Mouse (Mus musculus) midbrain, postnatal 0 days (tissue): ENCODE measurements around the gene Dnmbp. TPM values are rescaled to one million over a fixed set of nuclear protein-coding genes. Genes with fewer than 3 reads are reported as not detected.

Experiments
- ATAC-seq: fragments of 200-750 bp; cut with Nextera tagmentation; 2 replicates; pipeline ENCODE4 v1.8.0; 2017; ENCODE audit warnings: moderate number of reproducible peaks, mild to moderate bottlenecking, moderate TSS enrichment, moderate library complexity; ENCODE audit not compliant: low FRiP score
- DNase-seq: peaks from one replicate; pipeline ENCODE4 v3.0.0-alpha.2; 2015; ENCODE audit warnings: low spot score
- H3K27ac ChIP-seq: fragments of 300-500 bp; sonication (generic); 2 replicates; pipeline ENCODE4 v1.5.1; 2014; ENCODE audit warnings: low read depth, mild to moderate bottlenecking, low read length, mixed read lengths
- H3K27me3 ChIP-seq: fragments of 300-500 bp; sonication (generic); 2 replicates; pipeline ENCODE4 v1.6.1; 2014; ENCODE audit warnings: low read length, control low read depth, mixed read lengths; ENCODE audit not compliant: insufficient read depth
- H3K36me3 ChIP-seq: fragments of 300-500 bp; sonication (generic); 2 replicates; pipeline ENCODE4 v1.6.1; 2014; ENCODE audit warnings: low read length, control low read depth, mixed read lengths; ENCODE audit not compliant: insufficient read depth
- H3K4me1 ChIP-seq: fragments of 300-500 bp; sonication (generic); 2 replicates; pipeline ENCODE4 v1.6.1; 2014; ENCODE audit warnings: mild to moderate bottlenecking, control low read depth, antibody characterized with exemption, low read length, mixed read lengths; ENCODE audit not compliant: insufficient read depth
- H3K4me2 ChIP-seq: fragments of 300-500 bp; sonication (generic); 2 replicates; pipeline ENCODE4 v1.6.1; 2014; ENCODE audit warnings: low read depth, mild to moderate bottlenecking, low read length, mixed read lengths; ENCODE audit not compliant: poor library complexity, severe bottlenecking
- H3K4me3 ChIP-seq: fragments of 300-500 bp; sonication (generic); 2 replicates; pipeline ENCODE4 v1.5.1; 2014; ENCODE audit warnings: low read depth, mild to moderate bottlenecking, low read length, moderate library complexity
- H3K9ac ChIP-seq: fragments of 300-500 bp; sonication (generic); replicated peaks from 2 replicates; pipeline ENCODE4 v1.6.1; 2014; ENCODE audit warnings: mild to moderate bottlenecking, low read length, moderate library complexity, mixed read lengths; ENCODE audit not compliant: poor library complexity, severe bottlenecking
- H3K9me3 ChIP-seq: fragments of 300-500 bp; sonication (generic); 2 replicates; pipeline ENCODE4 v1.6.1; 2016; ENCODE audit warnings: low read length, control low read depth
- CTCF ChIP-seq: IDR thresholded peaks from 2 replicates; pipeline ENCODE4 v1.5.1; 2016; ENCODE audit warnings: antibody characterized with exemption, mild to moderate bottlenecking
- WGBS: fragments of 180-500 bp; shearing (Covaris S2); extraction: QIAGEN DNeasy Blood & Tissue Kit; methylation state at CpG from one replicate; pipeline ENCODE4 v1.1.7; 2014; 5-methylcytosine and 5-hydroxymethylcytosine counted together
- polyA plus RNA-seq: library from polyadenylated mRNA; unstranded; fragments of >200 nt; fragmentation: Nextera tagmentation; extraction: Ambion mirVana; gene quantifications from 2 replicates; pipeline ENCODE4 v1.2.1, GENCODE M21; 2015
- total RNA-seq: library from RNA; depleted of rRNA; stranded (reverse); fragments of >200 nt; gene quantifications from 2 replicates; pipeline ENCODE4 v1.2.3, GENCODE M21; 2014

The Dnmbp gene
- total and polyA plus RNA-seq, 2 experiments from 2014 or later = 5.6 to 11.7 TPM

DNA sequence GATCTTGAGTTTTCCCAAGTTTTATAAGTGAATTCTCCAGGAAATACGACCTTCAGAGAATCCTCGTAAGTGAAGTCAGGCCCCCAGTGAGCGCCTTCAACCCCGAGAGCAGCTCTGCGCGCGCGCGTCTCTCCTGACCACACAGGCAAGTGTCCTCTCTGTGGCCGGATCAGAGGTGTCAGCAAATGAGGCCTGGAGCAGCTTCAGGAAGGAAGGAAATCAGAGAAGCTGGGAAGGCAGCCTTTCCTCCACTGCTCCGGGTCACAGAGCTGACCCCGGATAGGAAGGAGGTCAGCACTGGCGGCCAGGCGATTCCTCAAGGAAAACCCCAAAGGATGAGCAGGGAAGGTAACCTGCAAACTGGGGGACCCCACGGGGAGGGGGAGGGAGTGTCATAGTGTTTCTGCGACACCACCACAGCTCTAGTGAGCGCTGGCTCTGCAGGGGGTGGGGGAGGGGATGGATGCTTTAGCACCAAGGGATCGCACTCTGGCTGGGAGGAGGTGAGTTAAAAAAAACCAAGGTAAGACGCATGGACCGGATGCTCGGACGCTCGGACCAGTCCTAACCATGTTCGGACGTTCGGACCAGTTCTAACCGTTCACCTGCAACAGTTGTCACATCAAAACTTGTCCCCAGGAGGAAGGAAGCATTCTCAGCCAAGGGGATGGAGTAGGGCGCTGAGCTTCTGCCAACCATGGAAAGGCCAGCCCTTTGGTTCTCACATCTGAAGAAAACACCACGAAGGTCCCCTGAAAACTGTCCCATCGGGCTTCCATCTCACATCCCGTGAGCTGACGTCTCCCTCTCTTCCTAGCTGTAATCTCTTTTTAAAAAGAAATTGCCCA, 19.3 kb downstream of the Dnmbp start:
- Histone ChIP-seq H3K27me3 (no peaks in the 10 kb centered on the region), H3K4me2 (peak overlapping the region; percentile 28), H3K27ac (no peak overlapping the region), H3K4me3 (no peak overlapping the region), H3K9ac (no peak overlapping the region), H3K9me3 (no peaks in the 10 kb centered on the region), H3K4me1 (no peaks in the 10 kb centered on the region), H3K36me3 (no peaks in the 10 kb centered on the region)
- ATAC-seq (no peak), DNase-seq (no peak)
- WGBS = 28% methylated on average over 32 of the region's 32 CpGs
- TF ChIP-seq CTCF = no peak

DNA sequence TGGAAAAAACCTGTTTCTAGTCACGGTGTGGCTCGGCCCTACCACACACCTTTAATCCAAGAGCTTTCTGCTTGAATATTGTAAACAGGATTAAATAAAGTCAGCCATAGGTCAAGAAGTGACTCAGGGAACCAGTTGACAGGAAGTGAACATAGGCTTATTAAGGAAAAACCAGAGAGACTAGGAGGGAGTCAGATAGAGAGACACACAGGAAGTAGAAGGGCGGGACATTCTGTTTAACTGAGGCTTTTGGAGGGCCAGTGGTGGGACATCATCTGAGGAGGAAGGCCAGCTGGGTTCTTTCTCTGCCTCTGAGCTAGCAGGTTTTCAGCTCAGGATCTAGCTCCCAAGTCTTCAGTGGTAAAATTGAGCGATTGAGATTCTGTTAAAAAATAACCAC, 20.1 kb downstream of the Dnmbp start:
- Histone ChIP-seq H3K27ac (no peak overlapping the region), H3K4me2 (no peak overlapping the region), H3K36me3 (no peaks in the 10 kb centered on the region), H3K27me3 (no peaks in the 10 kb centered on the region), H3K4me3 (no peak overlapping the region), H3K4me1 (no peaks in the 10 kb centered on the region), H3K9ac (no peak overlapping the region), H3K9me3 (no peaks in the 10 kb centered on the region)
- DNase-seq = no peak
- no peak for ATAC-seq
- 92% methylated on average over 4 of the region's 4 CpGs for WGBS
- no peak for TF ChIP-seq CTCF

DNA sequence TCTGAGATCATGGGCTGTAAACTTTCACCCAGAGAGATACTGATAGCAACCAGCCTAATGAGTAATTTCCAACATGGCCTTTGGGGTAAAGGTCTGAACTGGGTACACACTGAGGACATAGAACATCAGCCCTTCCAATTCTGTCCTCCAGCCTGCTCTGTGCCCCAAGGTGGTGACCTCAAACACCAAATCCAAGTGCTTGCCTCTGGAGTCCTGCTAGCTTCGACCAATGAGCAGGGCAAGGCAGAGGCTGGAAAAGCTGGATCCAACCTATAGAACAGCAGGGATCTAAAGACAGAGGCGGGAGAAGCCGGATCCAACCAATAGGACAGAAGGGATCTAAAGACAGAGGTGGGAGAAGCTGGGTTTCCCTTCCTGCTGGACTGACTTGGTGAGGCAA, 21.2 kb downstream of the Dnmbp start:
- ATAC-seq (no peak), DNase-seq (no peak)
- H3K4me3 ChIP-seq = no peak overlapping the region

DNA sequence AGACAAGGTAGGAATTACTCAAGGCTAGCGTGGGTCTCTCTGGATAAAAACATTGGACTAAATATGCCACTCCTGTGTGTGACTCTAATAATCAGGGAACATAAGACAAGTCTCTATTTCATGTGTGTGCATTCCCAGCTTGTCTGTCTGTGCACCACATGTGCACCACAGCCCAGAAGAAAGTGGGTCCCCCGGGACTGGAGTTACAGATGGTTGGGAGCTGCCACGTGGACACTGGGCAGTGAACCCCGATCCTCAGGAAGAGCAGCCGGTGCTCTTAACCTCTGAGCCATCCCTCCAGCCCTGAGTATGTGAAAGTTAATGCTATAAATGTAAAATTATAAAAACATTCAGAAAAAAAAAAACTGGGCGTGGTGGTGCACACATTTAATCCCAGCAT, 22.2 kb downstream of the Dnmbp start:
- ATAC-seq = no peak
- WGBS = 90% methylated on average over 6 of the region's 6 CpGs
- no peak for TF ChIP-seq CTCF

More for the DNA sequence above, 21.2 kb downstream of the Dnmbp start:
- Histone ChIP-seq H3K9ac (no peak overlapping the region), H3K27me3 (no peaks in the 10 kb centered on the region), H3K27ac (no peak overlapping the region), H3K4me1 (no peaks in the 10 kb centered on the region), H3K4me2 (no peak overlapping the region), H3K36me3 (no peaks in the 10 kb centered on the region), H3K9me3 (no peaks in the 10 kb centered on the region)
- TF ChIP-seq CTCF = no peak
- WGBS = 83% methylated on average over 3 of the region's 3 CpGs

DNA sequence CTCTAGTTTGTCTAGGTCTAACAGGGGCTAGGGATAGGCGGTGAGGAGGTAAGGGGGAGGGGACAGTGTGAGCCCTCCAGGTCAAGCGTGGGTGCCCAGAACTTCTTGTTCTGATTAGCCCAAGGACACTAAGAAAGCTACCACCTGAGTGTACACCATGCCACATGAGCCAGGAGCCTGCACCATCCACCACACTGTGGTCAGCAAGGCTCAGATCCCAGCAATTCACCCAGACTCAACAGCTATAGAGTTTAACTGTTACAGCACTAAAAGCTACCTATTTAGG, 22.6 kb downstream of the Dnmbp start:
- WGBS = 79% methylated on average over 2 of the region's 2 CpGs
- no peak overlapping the region for H3K4me2 ChIP-seq
- ATAC-seq = no peak

More for the DNA sequence above, 22.2 kb downstream of the Dnmbp start:
- Histone ChIP-seq H3K4me1 (no peaks in the 10 kb centered on the region), H3K9me3 (no peaks in the 10 kb centered on the region), H3K36me3 (no peaks in the 10 kb centered on the region), H3K9ac (no peak overlapping the region), H3K4me2 (no peak overlapping the region), H3K27me3 (no peaks in the 10 kb centered on the region), H3K4me3 (no peak overlapping the region), H3K27ac (no peak overlapping the region)
- no peak for DNase-seq

DNA sequence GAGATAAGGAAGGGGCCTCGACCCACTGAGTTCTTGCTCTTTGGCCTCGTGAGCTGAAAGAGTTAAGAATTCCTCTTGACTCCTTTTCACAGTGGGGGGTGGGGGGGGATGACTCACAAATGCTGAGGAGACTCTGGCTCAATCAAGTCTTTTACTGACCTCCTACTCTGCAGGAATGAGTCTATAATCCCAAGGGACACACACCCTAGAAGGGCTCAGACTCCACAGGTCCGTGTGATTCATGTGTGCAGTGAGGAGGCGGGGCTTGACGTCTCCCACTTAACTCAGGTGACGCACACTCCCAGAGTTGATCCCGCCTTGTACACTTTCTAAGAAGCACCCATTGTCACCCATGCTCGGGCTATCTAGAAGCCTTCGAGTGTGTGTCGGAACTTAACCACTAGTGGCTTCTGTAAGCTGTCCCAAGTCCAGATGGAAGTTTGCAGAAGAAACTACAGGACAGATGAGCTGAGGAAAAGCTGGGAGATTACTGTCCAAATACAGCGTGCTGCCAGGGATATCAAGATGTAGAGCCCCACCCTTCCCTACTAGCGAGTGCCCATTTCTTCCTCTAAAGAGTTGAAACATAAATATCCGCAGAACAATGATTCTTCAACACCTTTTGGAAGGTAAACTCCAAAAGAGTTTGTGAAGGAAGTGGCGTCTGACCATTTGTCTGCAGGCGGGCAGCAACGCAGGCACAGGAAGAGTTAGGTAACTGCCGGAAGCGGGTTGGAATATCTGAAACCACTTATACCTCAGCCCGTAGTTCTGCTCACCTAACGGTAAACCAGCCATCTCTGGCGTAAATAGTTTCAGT, 23.2 kb downstream of the Dnmbp start:
- ATAC-seq (no peak), DNase-seq (no peak)
- no peak for TF ChIP-seq CTCF
- no peak overlapping the region for H3K27ac ChIP-seq
- H3K27me3 ChIP-seq = no peaks in the 10 kb centered on the region
- H3K9ac ChIP-seq = no peak overlapping the region
- H3K4me1 ChIP-seq = no peaks in the 10 kb centered on the region
- H3K4me3 ChIP-seq = no peak overlapping the region
- WGBS = 73% methylated on average over 21 of the region's 21 CpGs
- 0 out of 2 replicates have a peak, but pooled peaks cover 2% of the 10 kb centered on the region for H3K36me3 ChIP-seq
- H3K9me3 ChIP-seq = no peaks in the 10 kb centered on the region
- no peak overlapping the region for H3K4me2 ChIP-seq

More for the DNA sequence above, 22.6 kb downstream of the Dnmbp start:
- no peak overlapping the region for H3K27ac ChIP-seq
- no peaks in the 10 kb centered on the region for H3K9me3 ChIP-seq
- H3K27me3 ChIP-seq = no peaks in the 10 kb centered on the region
- no peak overlapping the region for H3K4me3 ChIP-seq
- no peaks in the 10 kb centered on the region for H3K4me1 ChIP-seq
- no peak for TF ChIP-seq CTCF
- no peaks in the 10 kb centered on the region for H3K36me3 ChIP-seq
- H3K9ac ChIP-seq = no peak overlapping the region
- DNase-seq = no peak
